Mouse (Mus musculus) cerebellum, adult 2 months (tissue): ENCODE data around the gene Spdya.

Experiments used
- CTCF ChIP-seq: fragments of 200-500 bp; IDR thresholded peaks from 2 replicates; pipeline ENCODE4 v1.5.1; 2011; ENCODE audit warnings: low read depth, mild to moderate bottlenecking, control low read depth, low read length, moderate library complexity, borderline replicate concordance; ENCODE audit not compliant: insufficient read depth
- POLR2A ChIP-seq: fragments of 200-500 bp; IDR thresholded peaks from 2 replicates; pipeline ENCODE4 v1.6.1; 2011; ENCODE audit warnings: low read length, control low read depth, borderline replicate concordance; ENCODE audit not compliant: insufficient read depth

DNA sequence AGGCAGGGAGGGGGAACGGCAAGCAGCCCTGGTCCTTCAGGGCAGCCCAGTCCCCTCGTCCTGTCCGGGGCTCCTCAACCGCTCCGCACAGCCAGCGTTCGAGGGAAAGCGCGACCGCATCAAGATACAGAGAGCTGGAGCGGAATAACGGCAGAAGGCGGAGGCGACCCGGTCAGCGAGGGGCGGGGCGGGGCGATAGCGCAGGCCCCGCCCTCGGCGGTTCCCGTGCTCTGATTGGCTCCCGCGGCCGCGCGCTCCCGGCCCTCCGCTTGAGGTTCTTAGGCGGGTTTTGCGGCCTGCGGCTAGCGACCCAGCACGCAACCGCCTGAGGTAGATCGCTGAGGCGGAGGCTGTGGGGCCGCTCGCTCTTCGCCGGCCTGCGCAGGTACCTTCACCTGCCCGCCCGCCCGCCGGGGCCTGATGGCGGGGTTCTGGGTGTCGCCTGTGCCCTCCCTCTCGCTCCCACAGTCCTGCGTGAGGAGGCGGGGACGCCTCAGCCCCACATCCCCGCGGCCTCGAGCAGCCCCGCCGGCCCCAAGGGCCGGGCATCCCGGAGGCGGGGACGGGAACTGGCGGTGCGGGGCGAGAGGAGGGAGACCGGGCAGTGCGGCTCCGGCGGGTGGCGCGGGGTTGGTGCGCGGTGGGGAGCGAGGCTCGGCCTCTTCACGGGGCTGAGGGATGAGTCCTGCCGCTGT lies at the start of gene Spdya:
- TF ChIP-seq POLR2A, result peak; percentile 57; the same call in 1 of the 2 replicates
- TF ChIP-seq CTCF, result no peak
